In the genomic region with DNA sequence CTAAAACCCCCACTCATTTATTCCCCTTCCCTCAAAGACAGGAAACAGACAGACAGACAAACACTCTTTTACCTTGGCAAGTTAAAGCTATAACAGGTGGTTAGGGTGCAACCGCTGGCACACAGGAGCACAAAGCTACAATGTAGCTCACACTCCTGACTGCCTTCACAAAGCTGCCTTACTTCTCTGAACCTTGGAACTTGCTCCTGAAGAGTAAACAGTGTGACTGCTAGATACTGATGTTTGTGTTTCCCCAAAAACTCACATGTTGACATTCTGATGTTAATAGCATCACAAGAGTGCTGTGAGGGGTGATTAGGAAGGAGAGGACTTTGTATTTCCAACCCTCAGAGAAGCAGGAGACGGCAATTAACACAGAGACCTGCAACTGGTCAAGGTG, we compare ENCODE assay signal across 24 mouse cellular contexts.
DNase-seq lines count a peak whose midpoint lies in the region; ATAC-seq and TF ChIP-seq lines count a peak whose summit lies in the region.
"Had no signal": no experiment of that assay in that cellular context is flagged by ENCODE, and none has a peak within 500 bp of the region (broad histone marks: within the 10 kb centered on the region; RNA-seq: fewer than 3 reads in every experiment).

No protein-coding gene starts in this region.

- 0 out of 2 replicates have a peak overlapping the region, but pooled peaks have one; percentile 11 for H3K27ac ChIP-seq in intestine, embryonic 14.5 days (ENCODE audit: low read depth)
- peak overlapping the region; percentile 30 for H3K27ac ChIP-seq in intestine, postnatal 0 days (ENCODE audit: low read depth, low read length)
- peak overlapping the region; percentile 42 for H3K27ac ChIP-seq in liver, embryonic 15.5 days (replicated peaks)
- H3K27ac ChIP-seq in stomach, embryonic 15.5 days, result peak overlapping the region; percentile 74
- H3K27ac ChIP-seq: embryonic facial prominence, embryonic 13.5 days; forebrain, embryonic 12.5 days; heart, adult 2 months; hindbrain, embryonic 13.5 days; midbrain, embryonic 13.5 days; neural tube, embryonic 13.5 days had no signal

- TF ChIP-seq POLR2A in lung, adult 2 months (IDR thresholded peaks at IDR 0.05; ENCODE audit: borderline replicate concordance, extremely low read depth, low read depth, low read length), result no peak

- H3K36me3 ChIP-seq in intestine, embryonic 14.5 days (ENCODE audit: control insufficient read depth, insufficient read depth, low read length), result 0 out of 2 replicates have a peak, but pooled peaks cover 4% of the 10 kb centered on the region
- H3K36me3 ChIP-seq in intestine, postnatal 0 days (ENCODE audit: control insufficient read depth, insufficient read depth), result no peaks in the 10 kb centered on the region; the same call in 1 of the 2 replicates
- H3K36me3 ChIP-seq in liver, embryonic 15.5 days (replicated peaks), result no peaks in the 10 kb centered on the region
- H3K36me3 ChIP-seq in stomach, embryonic 15.5 days, result no peaks in the 10 kb centered on the region
- H3K36me3 ChIP-seq: embryonic facial prominence, embryonic 13.5 days; forebrain, embryonic 12.5 days; heart, embryonic 12.5 days; hindbrain, embryonic 13.5 days; midbrain, embryonic 13.5 days; neural tube, embryonic 13.5 days had no signal

- TF ChIP-seq CTCF in intestine, postnatal 0 days (IDR thresholded peaks at IDR 0.05; ENCODE audit: low read depth), result no peak
- no peak for TF ChIP-seq CTCF in lung, adult 2 months (IDR thresholded peaks at IDR 0.05; ENCODE audit: insufficient read depth, low read length)

- no peak overlapping the region for H3K4me3 ChIP-seq in intestine, embryonic 14.5 days (ENCODE audit: low read depth, low read length)
- H3K4me3 ChIP-seq in intestine, postnatal 0 days (ENCODE audit: low read depth, low read length), result no peak overlapping the region
- H3K4me3 ChIP-seq in liver, embryonic 15.5 days (replicated peaks), result peak overlapping the region; percentile 36
- H3K4me3 ChIP-seq in stomach, embryonic 15.5 days (replicated peaks), result no peak overlapping the region
- no peak overlapping the region for H3K4me3 ChIP-seq in lung, adult 2 months (replicated peaks; ENCODE audit: extremely low read depth, low read depth, low read length)
- H3K4me3 ChIP-seq: embryonic facial prominence, embryonic 13.5 days; forebrain, embryonic 12.5 days; heart, adult 2 months; heart, embryonic 12.5 days; hindbrain, embryonic 13.5 days; megakaryocyte, embryonic 14.5 days; midbrain, embryonic 13.5 days; neural tube, embryonic 13.5 days had no signal

- H3K4me1 ChIP-seq in intestine, embryonic 14.5 days (replicated peaks; ENCODE audit: control insufficient read depth, insufficient read depth, low read length), result peaks cover 7% of the 10 kb centered on the region; the same call in 1 of the 2 replicates
- H3K4me1 ChIP-seq in intestine, postnatal 0 days (replicated peaks; ENCODE audit: control insufficient read depth, insufficient read depth, low read length), result 0 out of 2 replicates have a peak, but pooled peaks cover 2% of the 10 kb centered on the region
- H3K4me1 ChIP-seq in liver, embryonic 15.5 days (replicated peaks), result peaks cover 12% of the 10 kb centered on the region
- peaks cover 4% of the 10 kb centered on the region; the same call in 1 of the 2 replicates for H3K4me1 ChIP-seq in stomach, embryonic 15.5 days
- H3K4me1 ChIP-seq in lung, adult 2 months (ENCODE audit: control insufficient read depth, insufficient read depth, low read length), result no peaks in the 10 kb centered on the region; the same call in 1 of the 2 replicates
- H3K4me1 ChIP-seq: megakaryocyte, embryonic 14.5 days had no signal

- H3K27me3 ChIP-seq in intestine, embryonic 14.5 days (replicated peaks; ENCODE audit: control insufficient read depth, insufficient read depth, low read length), result no peaks in the 10 kb centered on the region
- no peaks in the 10 kb centered on the region for H3K27me3 ChIP-seq in intestine, postnatal 0 days (replicated peaks; ENCODE audit: control insufficient read depth, insufficient read depth, low read length)
- H3K27me3 ChIP-seq in liver, embryonic 15.5 days, result no peaks in the 10 kb centered on the region
- no peaks in the 10 kb centered on the region for H3K27me3 ChIP-seq in stomach, embryonic 15.5 days (replicated peaks)
- H3K27me3 ChIP-seq: embryonic facial prominence, embryonic 13.5 days; forebrain, embryonic 12.5 days; heart, embryonic 12.5 days; hindbrain, embryonic 13.5 days; megakaryocyte, embryonic 14.5 days; midbrain, embryonic 13.5 days; neural tube, embryonic 13.5 days; Patski had no signal

- no peaks in the 10 kb centered on the region for H3K9me3 ChIP-seq in intestine, embryonic 14.5 days (ENCODE audit: control insufficient read depth, low read length)
- no peaks in the 10 kb centered on the region for H3K9me3 ChIP-seq in intestine, postnatal 0 days (ENCODE audit: control insufficient read depth)
- no peaks in the 10 kb centered on the region for H3K9me3 ChIP-seq in liver, embryonic 15.5 days (replicated peaks)
- H3K9me3 ChIP-seq in stomach, embryonic 15.5 days, result no peaks in the 10 kb centered on the region
- H3K9me3 ChIP-seq: embryonic facial prominence, embryonic 13.5 days; forebrain, embryonic 12.5 days; heart, embryonic 12.5 days; hindbrain, embryonic 13.5 days; megakaryocyte, embryonic 14.5 days; midbrain, embryonic 13.5 days; neural tube, embryonic 13.5 days had no signal

- no peak; the same call in 1 of the 2 replicates for ATAC-seq in intestine, embryonic 14.5 days (replicated peaks; ENCODE audit: low FRiP score, low TSS enrichment, low read depth)
- ATAC-seq in intestine, postnatal 0 days, result peak; percentile 88
- peak; percentile 69 for ATAC-seq in liver, embryonic 15.5 days (ENCODE audit: insufficient read depth)
- ATAC-seq in stomach, embryonic 15.5 days (ENCODE audit: insufficient read depth, low FRiP score, low read depth), result peak; percentile 89
- ATAC-seq: forebrain, postnatal 0 days; midbrain, embryonic 13.5 days; Patski had no signal

- no peak overlapping the region for H3K4me2 ChIP-seq in intestine, embryonic 14.5 days (ENCODE audit: low read length)
- peak overlapping the region; percentile 13; the same call in 1 of the 2 replicates for H3K4me2 ChIP-seq in intestine, postnatal 0 days (replicated peaks; ENCODE audit: low read depth)
- H3K4me2 ChIP-seq in liver, embryonic 15.5 days, result peak overlapping the region; percentile 36; the same call in 1 of the 2 replicates
- H3K4me2 ChIP-seq in stomach, embryonic 15.5 days, result no peak overlapping the region
- H3K4me2 ChIP-seq: embryonic facial prominence, embryonic 13.5 days; forebrain, embryonic 12.5 days; heart, embryonic 12.5 days; hindbrain, embryonic 13.5 days; midbrain, embryonic 13.5 days; neural tube, embryonic 13.5 days had no signal

- DNase-seq in intestine, embryonic 14.5 days (ENCODE audit: low spot score), result no peak
- DNase-seq in kidney, postnatal 25 days, result no peak
- no peak for DNase-seq in lung, adult 2 months
- no peak for DNase-seq in testis, postnatal 10 days (ENCODE audit: low spot score)
- DNase-seq in right cerebral cortex, adult 2 months (ENCODE audit: low spot score in 2 of 2), result no peak
- DNase-seq: adrenal gland, postnatal 10 days; cerebellum, postnatal 10 days; forebrain, postnatal 0 days; heart, adult 2 months; heart, postnatal 4 days; kidney, adult 2 months; layer of hippocampus, adult 9-11 months; lung, postnatal 36 days had no signal

- no peak overlapping the region for H3K9ac ChIP-seq in intestine, embryonic 14.5 days (ENCODE audit: low read length)
- no peak overlapping the region for H3K9ac ChIP-seq in intestine, postnatal 0 days (ENCODE audit: low read depth, low read length)
- H3K9ac ChIP-seq in liver, embryonic 15.5 days, result no peak overlapping the region
- no peak overlapping the region for H3K9ac ChIP-seq in stomach, embryonic 15.5 days
- H3K9ac ChIP-seq: embryonic facial prominence, embryonic 13.5 days; forebrain, embryonic 12.5 days; forebrain, postnatal 0 days; heart, embryonic 12.5 days; hindbrain, embryonic 13.5 days; midbrain, embryonic 13.5 days; neural tube, embryonic 13.5 days had no signal

- WGBS in intestine, embryonic 14.5 days, result 72% methylated on average over 2 of the region's 2 CpGs
- WGBS in intestine, postnatal 0 days, result 44% methylated on average over 2 of the region's 2 CpGs
- 73% methylated on average over 2 of the region's 2 CpGs for WGBS in liver, embryonic 15.5 days (ENCODE audit: insufficient replicate concordance)
- 66% methylated on average over 2 of the region's 2 CpGs for WGBS in stomach, embryonic 15.5 days
- WGBS in lung, adult 2 months, result 76% methylated on average over 2 of the region's 2 CpGs

Comparison
In these comparisons a context has a peak if more than half of its experiments do, and no peak if none do; other contexts are left out.
1. H3K4me2 ChIP-seq: peak in intestine, postnatal 0 days (single experiment) and liver, embryonic 15.5 days (single experiment); none in intestine, embryonic 14.5 days (single experiment) and stomach, embryonic 15.5 days (single experiment).
2. H3K27ac ChIP-seq: peak in every context shown above with its lines; median percentile 74 in stomach, embryonic 15.5 days; 42 in liver, embryonic 15.5 days; 30 in intestine, postnatal 0 days; 11 in intestine, embryonic 14.5 days.